Mouse (Mus musculus) G1E-ER4 (cell line): ENCODE data around the gene Agap1. TPM values are rescaled to one million over a fixed set of nuclear protein-coding genes. Genes with fewer than 3 reads are reported as not detected.

Source experiments
- GATA1 ChIP-seq: IDR thresholded peaks from one replicate; pipeline ENCODE4 v1.8.0; 2012; ENCODE audit warnings: low read length, inconsistent platforms
- polyA plus RNA-seq: library from polyadenylated mRNA; stranded (reverse); fragments of >175 nt; gene quantifications from 2 replicates; pipeline ENCODE4 v1.2.3, GENCODE M21; 2012

Gene Agap1
- polyA plus RNA-seq, 1 experiment: not detected

- TF ChIP-seq GATA1: no peak
Measured at GRCm38 (mm10) chr1:89517817-89518216, 63.2 kb downstream of the Agap1 start.

DNA sequence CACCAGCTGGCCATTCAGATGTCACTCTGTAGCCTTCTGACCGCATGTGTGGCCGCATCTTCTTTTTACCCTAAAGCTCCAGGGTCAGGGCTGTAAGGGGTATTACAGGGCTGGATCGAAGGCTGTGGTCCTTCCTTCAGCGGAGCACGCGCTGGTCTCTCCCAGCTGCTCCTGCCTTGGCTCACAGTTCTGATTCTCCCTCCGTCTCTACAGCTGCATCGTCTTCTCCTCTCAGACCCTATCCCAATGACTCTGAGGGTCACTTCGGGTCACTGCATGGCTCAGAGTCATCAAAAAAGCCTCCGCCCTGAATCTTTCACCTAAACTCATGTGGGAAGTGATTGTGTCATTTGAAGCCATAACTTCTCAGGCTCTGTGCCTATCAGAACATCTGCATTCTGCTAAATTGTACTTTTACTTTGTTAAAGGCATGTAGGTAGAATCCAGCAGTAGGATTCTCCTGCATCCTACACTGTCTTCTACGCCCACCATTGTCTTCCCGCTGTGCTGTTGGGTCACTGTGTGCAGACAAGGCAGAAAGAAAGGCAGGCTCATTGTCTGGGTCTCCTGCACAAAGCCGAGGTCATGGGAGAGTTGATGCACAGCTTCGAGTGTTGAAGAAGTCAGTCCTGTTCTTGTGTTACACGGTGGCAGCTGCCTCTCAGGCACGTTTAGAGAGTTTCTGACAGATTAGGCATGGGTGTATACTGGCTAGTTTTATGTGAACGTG lies 65.5 kb downstream of the Agap1 start:
- TF ChIP-seq GATA1: no peak

- no peak for TF ChIP-seq GATA1
Measured at GRCm38 (mm10) chr1:89521406-89521805, 66.8 kb downstream of the Agap1 start.

GRCm38 (mm10) chr1:89521935-89522535 lies 67.4 kb downstream of the Agap1 start:
- TF ChIP-seq GATA1: no peak

DNA sequence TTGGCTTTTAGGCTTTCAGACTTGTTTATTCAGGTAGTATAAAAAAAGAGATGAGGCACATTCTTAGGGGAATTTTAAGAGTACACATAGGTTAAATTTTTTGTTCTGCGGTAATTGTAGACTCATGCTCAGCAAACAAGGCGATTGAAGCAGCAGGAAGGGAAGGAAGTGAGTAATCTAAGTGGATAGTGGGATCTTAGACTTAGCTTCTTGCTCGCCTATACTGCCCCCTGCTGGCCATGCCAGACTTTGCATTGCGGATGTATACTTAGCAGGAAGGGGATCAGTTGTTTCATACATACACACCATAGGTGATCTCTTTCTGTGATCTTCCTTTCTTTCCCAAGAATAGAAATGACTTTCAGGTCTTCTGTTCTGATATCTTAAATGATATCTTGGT lies 69.8 kb downstream of the Agap1 start:
- TF ChIP-seq GATA1: no peak

GRCm38 (mm10) chr1:89524998-89525397 lies 70.4 kb downstream of the Agap1 start:
- no peak for TF ChIP-seq GATA1

- no peak for TF ChIP-seq GATA1
Measured at GRCm38 (mm10) chr1:89525825-89526224, 71.2 kb downstream of the Agap1 start.

DNA sequence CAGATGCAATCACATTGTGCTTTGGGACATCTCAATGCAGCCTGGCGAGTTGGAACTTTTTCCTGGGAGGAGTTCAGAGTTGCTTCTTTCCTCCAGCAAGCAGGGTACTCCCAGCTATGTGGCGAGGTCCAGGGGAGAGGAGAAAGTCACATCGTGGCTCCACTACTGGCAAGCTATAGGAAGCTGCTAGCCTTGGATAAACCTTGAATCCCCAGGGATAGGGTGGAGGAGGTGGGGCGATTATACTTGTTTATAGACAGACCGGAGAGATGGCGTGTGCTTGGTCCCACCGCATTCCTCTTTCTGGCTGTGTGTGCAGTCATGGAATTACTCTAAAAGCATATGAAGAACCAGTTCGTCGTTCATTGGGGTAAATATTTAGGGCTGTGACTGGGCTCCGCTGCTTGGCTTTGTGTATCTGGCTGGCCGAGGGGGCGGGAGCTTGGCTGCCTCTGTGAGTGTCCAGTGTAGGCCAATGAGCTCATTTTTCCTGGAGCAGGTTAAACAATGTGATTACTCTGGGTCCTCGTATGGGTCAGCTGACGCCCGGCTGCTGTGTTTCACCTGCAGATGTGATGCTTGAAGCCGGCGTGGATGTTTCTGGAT lies 74.2 kb downstream of the Agap1 start:
- TF ChIP-seq GATA1: no peak

GRCm38 (mm10) chr1:89533702-89534101 lies 79.1 kb downstream of the Agap1 start:
- TF ChIP-seq GATA1: no peak

GRCm38 (mm10) chr1:89535206-89535605 lies 80.6 kb downstream of the Agap1 start:
- no peak for TF ChIP-seq GATA1

DNA sequence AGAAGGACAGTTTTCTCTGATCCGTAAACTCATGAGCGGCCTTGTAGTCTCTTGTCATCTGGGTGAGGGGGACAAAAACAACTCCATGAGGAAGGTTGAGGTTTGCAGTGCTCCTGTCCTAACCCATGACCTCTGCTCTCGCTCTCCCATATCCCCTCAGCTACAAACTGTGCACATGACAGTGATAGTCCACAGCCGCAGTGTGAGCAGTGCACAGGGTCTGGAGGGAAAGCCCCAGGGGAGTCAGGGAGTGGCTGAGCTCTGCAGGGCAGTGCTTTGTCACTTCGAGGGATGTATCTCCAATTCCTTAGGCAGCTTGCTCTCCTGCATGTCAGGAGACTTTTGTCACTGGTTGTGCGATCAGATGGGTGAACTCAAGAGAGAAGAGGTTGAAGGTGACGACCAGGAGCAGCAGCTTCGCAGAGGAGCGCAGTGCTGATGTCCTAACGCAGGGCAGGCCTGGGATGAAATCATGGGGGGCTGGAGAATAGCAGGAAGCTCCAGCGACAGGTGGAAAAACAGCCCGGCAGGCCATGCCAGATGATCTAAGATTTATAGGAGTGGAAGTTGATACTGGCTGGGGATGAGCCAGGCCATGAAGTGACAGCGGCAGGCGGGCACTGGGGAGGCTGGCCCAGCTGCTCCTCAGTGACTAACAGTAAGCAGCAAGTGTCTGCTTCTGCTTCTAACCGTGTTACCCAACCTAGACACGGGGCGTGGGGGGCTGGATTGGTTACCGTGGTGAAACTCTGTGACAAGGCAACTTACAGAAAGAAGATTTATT lies 83.7 kb downstream of the Agap1 start:
- TF ChIP-seq GATA1: no peak

DNA sequence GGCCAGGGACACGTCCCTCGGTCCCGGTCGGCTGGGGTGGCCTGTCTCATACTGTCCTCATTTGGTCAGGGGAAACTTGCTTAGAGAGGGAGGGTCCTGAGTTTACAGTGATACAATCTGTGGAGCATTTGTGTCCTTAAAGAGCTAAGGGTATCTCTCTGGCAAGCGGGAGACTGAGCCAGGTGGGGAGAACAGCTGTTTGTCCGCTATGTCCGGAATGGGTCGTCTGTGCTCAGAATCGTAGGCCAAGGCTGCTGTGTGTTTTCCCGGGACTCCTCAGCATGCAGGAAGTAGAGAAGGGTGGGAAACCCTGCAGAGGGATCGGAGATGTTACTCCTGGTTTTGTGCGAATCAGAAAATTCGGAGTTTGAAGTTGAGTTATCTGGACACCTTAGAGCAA lies 84.5 kb downstream of the Agap1 start:
- no peak for TF ChIP-seq GATA1

DNA sequence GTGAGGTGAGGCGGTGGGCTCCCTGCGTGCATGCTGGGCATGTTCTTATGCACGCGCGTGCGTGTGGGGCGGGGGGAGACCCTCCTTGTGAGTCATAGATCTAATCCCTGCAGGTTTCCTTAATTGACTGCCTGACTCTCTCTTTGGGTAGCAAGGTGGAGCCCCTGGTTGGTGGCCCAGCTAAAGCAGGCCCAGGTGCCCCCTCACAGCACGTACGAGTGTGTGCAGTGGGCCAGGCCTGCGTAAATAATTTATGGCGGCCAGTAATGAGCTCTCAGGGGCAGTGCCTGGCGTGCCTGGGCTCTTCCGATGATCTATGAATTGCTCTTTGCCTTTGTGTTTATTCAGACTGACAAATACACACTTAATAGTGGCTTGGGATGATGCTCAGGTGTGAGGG lies 86.5 kb downstream of the Agap1 start:
- no peak for TF ChIP-seq GATA1

DNA sequence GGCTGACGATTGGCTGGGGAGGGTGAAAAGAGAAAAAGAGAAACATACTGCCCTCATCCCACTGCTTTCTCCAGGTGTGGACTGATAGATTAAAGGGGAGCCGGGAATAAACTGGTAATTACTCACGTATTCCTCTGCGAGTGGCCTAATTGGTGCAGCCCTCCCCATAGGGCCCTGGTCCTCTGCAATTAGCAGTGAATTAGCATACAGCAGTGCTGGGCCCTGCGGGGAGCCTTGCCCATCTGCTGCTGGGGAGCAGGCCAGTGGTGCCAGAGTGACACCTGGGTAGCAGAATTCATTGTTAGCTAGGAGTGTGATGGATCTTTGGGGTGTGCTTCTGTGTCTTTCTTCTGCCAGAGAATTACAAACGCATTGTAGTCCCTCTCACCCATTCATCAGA lies 87.9 kb downstream of the Agap1 start:
- TF ChIP-seq GATA1: no peak

DNA sequence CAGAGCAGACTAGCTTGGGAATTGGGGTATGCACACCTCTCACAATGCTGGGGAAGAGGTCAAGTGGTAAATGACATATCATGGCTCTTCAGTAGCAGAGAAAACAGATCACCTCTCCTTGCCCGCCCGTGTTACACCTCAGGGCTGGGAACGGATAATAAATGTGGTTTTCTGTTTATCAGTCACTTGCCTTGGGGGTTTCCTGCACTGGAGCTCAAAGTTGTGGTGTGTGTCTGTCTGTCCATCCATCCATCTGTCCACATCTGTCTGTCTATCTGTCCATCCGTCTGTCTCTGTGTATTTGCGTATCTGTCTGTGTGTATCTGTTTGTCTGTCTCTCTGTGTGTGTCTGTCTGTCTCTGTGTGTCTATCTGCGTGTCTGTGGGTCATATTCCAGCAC lies 88.7 kb downstream of the Agap1 start:
- no peak for TF ChIP-seq GATA1

- TF ChIP-seq GATA1: no peak
Measured at GRCm38 (mm10) chr1:89544094-89544493, 89.5 kb downstream of the Agap1 start.
